Mouse (Mus musculus) adipose tissue, adult 10 weeks (tissue): Measurements from ENCODE around the gene Cfap36. TPM values are rescaled to one million over a fixed set of nuclear protein-coding genes. Genes with fewer than 3 reads are reported as not detected.

Experiments used
- polyA plus RNA-seq: library from polyadenylated mRNA; stranded (reverse); fragments of 350-450 nt; fragmentation: Illumina TruSeq; extraction: RNeasy Lipid Tissue Mini Kit (QIAGEN cat#74804); gene quantifications from one replicate; pipeline ENCODE4 v1.2.3, GENCODE M21; 2014; ENCODE audit warnings: low read depth, low replicate concordance

Gene Cfap36
- 48.2 TPM for polyA plus RNA-seq

GRCm38 (mm10) chr11:29246883-29247650 lies at the start of gene Cfap36:
Gene Cfap36 (minus strand): TSS chr11:29247409.

GRCm38 (mm10) chr11:29172563-29173124 lies 74.6 kb downstream of the Cfap36 start, which contains the start of gene Ppp4r3b:
Gene Ppp4r3b (plus strand): TSS chr11:29172890.

Other genes starting within 250 kb of the Cfap36 start
- 13.2 TPM for gene Pnpt1, start 116.7 kb downstream of the Cfap36 start, polyA plus RNA-seq
- 32.0 TPM for gene Ppp4r3b, start 74.5 kb downstream of the Cfap36 start, polyA plus RNA-seq
- gene Ccdc88a, start 126.2 kb upstream of the Cfap36 start, polyA plus RNA-seq: 6.6 TPM